Mouse (Mus musculus) hindbrain, embryonic 16.5 days (tissue): ENCODE results near the gene Vasn. TPM values are rescaled to one million over a fixed set of nuclear protein-coding genes. Genes with fewer than 3 reads are reported as not detected.
A peak's percentile ranks its signal among the peaks of the same experiment; 100 is the strongest.

Source experiments
- ATAC-seq: fragments of 200-750 bp; cut with Nextera tagmentation; 2 replicates; pipeline ENCODE4 v1.8.0; 2017; ENCODE audit warnings: moderate TSS enrichment, moderate library complexity
- H3K27ac ChIP-seq: fragments of 300-500 bp; sonication (generic); 2 replicates; pipeline ENCODE4 v1.5.1; 2014; ENCODE audit warnings: low read depth, mild to moderate bottlenecking, control low read depth, low read length, moderate library complexity
- H3K27me3 ChIP-seq: fragments of 300-500 bp; sonication (generic); replicated peaks from 2 replicates; pipeline ENCODE4 v1.6.1; 2014; ENCODE audit warnings: low read length; ENCODE audit not compliant: control insufficient read depth, insufficient read depth
- H3K36me3 ChIP-seq: fragments of 300-500 bp; sonication (generic); 2 replicates; pipeline ENCODE4 v1.6.1; 2014; ENCODE audit warnings: mild to moderate bottlenecking, low read length, moderate library complexity, mixed read lengths; ENCODE audit not compliant: control insufficient read depth, insufficient read depth
- H3K4me1 ChIP-seq: fragments of 300-500 bp; sonication (generic); 2 replicates; pipeline ENCODE4 v1.6.1; 2014; ENCODE audit warnings: low read depth, low read length; ENCODE audit not compliant: control insufficient read depth, insufficient read depth
- H3K4me2 ChIP-seq: fragments of 300-500 bp; sonication (generic); 2 replicates; pipeline ENCODE4 v1.6.1; 2014; ENCODE audit warnings: mild to moderate bottlenecking, low read length, control low read depth, moderate library complexity
- H3K4me3 ChIP-seq: fragments of 300-500 bp; sonication (generic); 2 replicates; pipeline ENCODE4 v1.5.1; 2014; ENCODE audit warnings: mild to moderate bottlenecking, low read length, control low read depth, moderate library complexity
- H3K9ac ChIP-seq: fragments of 300-500 bp; sonication (generic); 2 replicates; pipeline ENCODE4 v1.6.1; 2014; ENCODE audit warnings: low read depth, mild to moderate bottlenecking, control low read depth, low read length, moderate library complexity
- H3K9me3 ChIP-seq: fragments of 300-500 bp; sonication (generic); 2 replicates; pipeline ENCODE4 v1.6.1; 2014; ENCODE audit warnings: mild to moderate bottlenecking, low read length, moderate library complexity; ENCODE audit not compliant: control insufficient read depth
- WGBS: fragments of 180-500 bp; shearing (Covaris S2); extraction: QIAGEN DNeasy Blood & Tissue Kit; methylation state at CpG from one replicate; pipeline ENCODE4 v1.1.7; 2014; 5-methylcytosine and 5-hydroxymethylcytosine counted together
- polyA plus RNA-seq: library from polyadenylated mRNA; unstranded; fragments of >200 nt; fragmentation: Nextera tagmentation; extraction: Ambion mirVana; gene quantifications from 2 replicates; pipeline ENCODE4 v1.2.1, GENCODE M21; 2015

Gene Vasn
- 6.0 and 7.0 TPM in 2 replicates for polyA plus RNA-seq

- ATAC-seq, result peak; percentile 90
- WGBS, result under 1% methylated on average over 18 of the region's 22 CpGs
Measured at GRCm38 (mm10) chr16:4639831-4640237, at the start of gene Vasn, which contains the start of gene Dnaja3. Gene Vasn, plus strand, starts transcription at chr16:4639941. Gene Dnaja3, plus strand, starts transcription at chr16:4639989.

GRCm38 (mm10) chr16:4590236-4590635 is 49.5 kb upstream of the Vasn start:
- no peak overlapping the region for H3K4me2 ChIP-seq
- peaks cover 26% of the 10 kb centered on the region for H3K4me1 ChIP-seq
- H3K36me3 ChIP-seq, result peaks cover 4% of the 10 kb centered on the region; the same call in 1 of the 2 replicates
- no peaks in the 10 kb centered on the region for H3K9me3 ChIP-seq
- 97% methylated on average over 9 of the region's 9 CpGs for WGBS
- no peak overlapping the region for H3K9ac ChIP-seq
- no peak overlapping the region for H3K27ac ChIP-seq
- H3K4me3 ChIP-seq, result no peak overlapping the region
- H3K27me3 ChIP-seq, result no peaks in the 10 kb centered on the region
- ATAC-seq, result no peak

More at GRCm38 (mm10) chr16:4639831-4640237, at the start of gene Vasn, which contains the start of gene Dnaja3:
- peak within 1 kb of the TSS; percentile 60; the same call in 1 of the 2 replicates for H3K27ac ChIP-seq
- no peaks in the 10 kb centered on the region for H3K9me3 ChIP-seq
- H3K4me2 ChIP-seq, result peak within 1 kb of the TSS; percentile 70
- no peaks in the 10 kb centered on the region for H3K27me3 ChIP-seq
- peak within 1 kb of the TSS; percentile 70 for H3K9ac ChIP-seq
- H3K4me1 ChIP-seq, result peaks cover 35% of the 10 kb centered on the region
- H3K36me3 ChIP-seq, result no peaks in the 10 kb centered on the region
- peak within 1 kb of the TSS; percentile 49 for H3K4me3 ChIP-seq

- Histone ChIP-seq H3K4me2 (peak overlapping the region; percentile 94), H3K4me3 (peak overlapping the region; percentile 88), H3K27me3 (no peaks in the 10 kb centered on the region), H3K9me3 (no peaks in the 10 kb centered on the region), H3K4me1 (peaks cover 47% of the 10 kb centered on the region), H3K9ac (peak overlapping the region; percentile 96), H3K36me3 (peaks cover 4% of the 10 kb centered on the region; the same call in 1 of the 2 replicates), H3K27ac (peak overlapping the region; percentile 92)
- ATAC-seq, result no peak
- 11% methylated on average over 32 of the region's 32 CpGs for WGBS
Measured at GRCm38 (mm10) chr16:4592909-4593875, 46.5 kb upstream of the Vasn start.

GRCm38 (mm10) chr16:4593971-4594813 is 45.5 kb upstream of the Vasn start, which contains the start of gene Glis2:
Gene Glis2, plus strand, starts transcription at chr16:4594713.
- Histone ChIP-seq H3K36me3 (peaks cover 4% of the 10 kb centered on the region; the same call in 1 of the 2 replicates), H3K27me3 (no peaks in the 10 kb centered on the region), H3K9ac (peak within 1 kb of the TSS; percentile 96), H3K4me2 (peak within 1 kb of the TSS; percentile 94), H3K27ac (peak within 1 kb of the TSS; percentile 92), H3K4me3 (peak within 1 kb of the TSS; percentile 88), H3K4me1 (peaks cover 57% of the 10 kb centered on the region), H3K9me3 (no peaks in the 10 kb centered on the region)
- WGBS, result under 1% methylated on average over 19 of the region's 74 CpGs
- peak; percentile 86 for ATAC-seq

- Histone ChIP-seq H3K36me3 (peaks cover 4% of the 10 kb centered on the region; the same call in 1 of the 2 replicates), H3K9me3 (no peaks in the 10 kb centered on the region), H3K4me1 (peaks cover 58% of the 10 kb centered on the region), H3K27me3 (no peaks in the 10 kb centered on the region), H3K9ac (peak overlapping the region; percentile 96), H3K4me3 (peak overlapping the region; percentile 88), H3K27ac (peak overlapping the region; percentile 92), H3K4me2 (peak overlapping the region; percentile 94)
- WGBS, result 1% methylated on average over 33 of the region's 52 CpGs
- peak; percentile 31 for ATAC-seq
Measured at GRCm38 (mm10) chr16:4594814-4595526, 44.8 kb upstream of the Vasn start.

- peaks cover 58% of the 10 kb centered on the region for H3K4me1 ChIP-seq
- peak; percentile 5; the same call in 1 of the 2 replicates for ATAC-seq
- H3K9me3 ChIP-seq, result no peaks in the 10 kb centered on the region
- H3K27me3 ChIP-seq, result no peaks in the 10 kb centered on the region
- H3K27ac ChIP-seq, result peak overlapping the region; percentile 92
- peak overlapping the region; percentile 94 for H3K4me2 ChIP-seq
- peak overlapping the region; percentile 88 for H3K4me3 ChIP-seq
- WGBS, result 1% methylated on average over 5 of the region's 5 CpGs
- H3K36me3 ChIP-seq, result peaks cover 2% of the 10 kb centered on the region; the same call in 1 of the 2 replicates
- H3K9ac ChIP-seq, result peak overlapping the region; percentile 96
Measured at GRCm38 (mm10) chr16:4595527-4595963, 44.2 kb upstream of the Vasn start.

GRCm38 (mm10) chr16:4596141-4596728 is 43.5 kb upstream of the Vasn start:
- 11% methylated on average over 3 of the region's 3 CpGs for WGBS
- H3K27ac ChIP-seq, result peak overlapping the region; percentile 68

GRCm38 (mm10) chr16:4596836-4597235 is 42.9 kb upstream of the Vasn start:
- Histone ChIP-seq H3K36me3 (no peaks in the 10 kb centered on the region), H3K4me2 (peak overlapping the region; percentile 94), H3K27ac (no peak overlapping the region), H3K27me3 (no peaks in the 10 kb centered on the region), H3K4me3 (peak overlapping the region; percentile 14), H3K9ac (peak overlapping the region; percentile 39; the same call in 1 of the 2 replicates), H3K4me1 (peaks cover 59% of the 10 kb centered on the region), H3K9me3 (no peaks in the 10 kb centered on the region)
- 26% methylated on average over 2 of the region's 2 CpGs for WGBS
- no peak for ATAC-seq

More at GRCm38 (mm10) chr16:4596141-4596728, 43.5 kb upstream of the Vasn start:
- H3K9me3 ChIP-seq, result no peaks in the 10 kb centered on the region
- H3K4me1 ChIP-seq, result peaks cover 58% of the 10 kb centered on the region
- H3K36me3 ChIP-seq, result no peaks in the 10 kb centered on the region
- H3K4me2 ChIP-seq, result peak overlapping the region; percentile 94
- H3K9ac ChIP-seq, result peak overlapping the region; percentile 96
- peak; percentile 5; the same call in 1 of the 2 replicates for ATAC-seq
- H3K4me3 ChIP-seq, result peak overlapping the region; percentile 88
- H3K27me3 ChIP-seq, result no peaks in the 10 kb centered on the region
